ENCODE assay signal across 22 mouse cellular contexts in the genomic region with DNA sequence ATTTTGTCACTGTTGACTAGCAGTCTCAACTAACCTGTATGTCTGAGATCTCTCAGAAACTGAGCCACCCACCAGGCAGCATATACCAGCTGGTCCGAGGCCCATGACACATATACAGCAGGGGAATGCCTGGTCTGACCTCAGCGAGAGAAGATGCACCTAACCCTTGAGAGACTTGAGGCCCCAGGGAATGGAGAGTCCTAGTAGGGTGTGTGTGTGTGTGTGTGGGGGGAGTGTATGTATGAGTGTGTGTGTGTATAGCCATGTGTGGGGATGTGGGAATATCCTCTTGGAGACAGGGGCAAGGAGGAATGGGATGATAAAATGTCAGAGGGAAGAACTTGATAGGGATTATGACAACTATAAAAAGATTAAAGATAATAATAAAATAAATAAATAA.
"Had no signal": no experiment of that assay in that cellular context is flagged by ENCODE, and none has a peak within 500 bp of the region (broad histone marks: within the 10 kb centered on the region; RNA-seq: fewer than 3 reads in every experiment).

No protein-coding gene starts in this region.

- H3K4me3 ChIP-seq: gastrocnemius, adult 2 months; heart, adult 2 months; heart, embryonic 13.5 days; heart, embryonic 15.5 days; intestine, embryonic 15.5 days; layer of hippocampus, adult 2 months; left cerebral cortex, adult 2 months; liver, embryonic 13.5 days; liver, embryonic 15.5 days had no signal

- H3K27ac ChIP-seq: gastrocnemius, adult 2 months; heart, adult 2 months; heart, embryonic 13.5 days; heart, embryonic 15.5 days; hindbrain, embryonic 14.5 days; intestine, embryonic 15.5 days; layer of hippocampus, adult 2 months; left cerebral cortex, adult 2 months; liver, embryonic 13.5 days; liver, embryonic 15.5 days had no signal

- H3K4me2 ChIP-seq: heart, embryonic 11.5 days; heart, embryonic 13.5 days; heart, embryonic 15.5 days; hindbrain, embryonic 14.5 days; intestine, embryonic 15.5 days; liver, embryonic 13.5 days; liver, embryonic 15.5 days had no signal

- ATAC-seq: hindbrain, embryonic 16.5 days; inflammation-experienced regulatory T-cells, adult 6 months; intestine, embryonic 15.5 days; intestine, postnatal 0 days had no signal

- H3K9ac ChIP-seq: heart, embryonic 13.5 days; heart, embryonic 15.5 days; hindbrain, embryonic 14.5 days; intestine, embryonic 15.5 days; liver, embryonic 13.5 days; liver, embryonic 15.5 days had no signal

- H3K9me3 ChIP-seq: heart, embryonic 13.5 days; heart, embryonic 15.5 days; intestine, embryonic 15.5 days; liver, embryonic 13.5 days; liver, embryonic 15.5 days had no signal

- H3K4me1 ChIP-seq: intestine, embryonic 15.5 days; liver, embryonic 13.5 days; liver, embryonic 15.5 days had no signal

- DNase-seq: gastrocnemius, adult 2 months; gastrocnemius, postnatal 10 days; gastrocnemius, postnatal 25 days; heart, adult 2 months; heart, postnatal 4 days; kidney, adult 18-20 months; kidney, adult 8-10 months; kidney, postnatal 10 days; kidney, postnatal 25 days; kidney, postnatal 4 days; liver, embryonic 13.5 days had no signal

- H3K27me3 ChIP-seq: heart, embryonic 13.5 days; heart, embryonic 15.5 days; intestine, embryonic 15.5 days; liver, embryonic 13.5 days; liver, embryonic 15.5 days had no signal

- H3K36me3 ChIP-seq: heart, embryonic 13.5 days; heart, embryonic 15.5 days; intestine, embryonic 15.5 days; liver, embryonic 13.5 days; liver, embryonic 15.5 days had no signal
